7 mouse cellular contexts compared by ENCODE assay signal in genomic region chr17:35813245-35813647, GRCm38 (mm10). TPM values are rescaled to one million over a fixed set of nuclear protein-coding genes. Genes with fewer than 3 reads are reported as not detected.
DNase-seq lines count a peak whose midpoint lies in the region; ATAC-seq and TF ChIP-seq lines count a peak whose summit lies in the region.

No protein-coding gene starts in this region.

- peak; percentile 28; the same call in 1 of the 2 replicates for ATAC-seq in kidney, embryonic 14.5 days (ENCODE audit: low FRiP score, low TSS enrichment)
- peak; percentile 91 for ATAC-seq in lung, embryonic 16.5 days (ENCODE audit: low read depth)

- H3K27ac ChIP-seq in thymus, adult 2 months (ENCODE audit: control insufficient read depth, insufficient read depth, low read length) = peak overlapping the region; percentile 26
- H3K27ac ChIP-seq in brown adipose tissue, adult 24 weeks (replicated peaks; ENCODE audit: low read depth, low read length) = peak overlapping the region; percentile 92
- peak overlapping the region; percentile 38; the same call in 1 of the 2 replicates for H3K27ac ChIP-seq in kidney, embryonic 14.5 days (ENCODE audit: low read depth, low read length)
- peak overlapping the region; percentile 94 for H3K27ac ChIP-seq in lung, embryonic 16.5 days (ENCODE audit: low read length)
- peak overlapping the region; percentile 15 for H3K27ac ChIP-seq in spleen, adult 2 months (ENCODE audit: insufficient read depth, low read length)

- no peaks in the 10 kb centered on the region for H3K9me3 ChIP-seq in kidney, embryonic 14.5 days (ENCODE audit: control insufficient read depth, low read length)
- no peaks in the 10 kb centered on the region for H3K9me3 ChIP-seq in lung, embryonic 16.5 days (ENCODE audit: control insufficient read depth, low read length)

- no peak for DNase-seq in thymus, adult 2 months
- DNase-seq in thymus, postnatal 25 days = no peak
- peak; percentile 97 for DNase-seq in heart, adult 18-20 months
- DNase-seq in spleen, adult 2 months (ENCODE audit: low read depth in 1 of 2, low spot score in 2 of 2) = peak in 1 of 2 experiments; percentile 27

- no peaks in the 10 kb centered on the region for H3K27me3 ChIP-seq in thymus, adult 2 months (ENCODE audit: control insufficient read depth, insufficient read depth, low read length)
- H3K27me3 ChIP-seq in kidney, embryonic 14.5 days (ENCODE audit: control insufficient read depth, insufficient read depth, low read length) = no peaks in the 10 kb centered on the region
- no peaks in the 10 kb centered on the region for H3K27me3 ChIP-seq in lung, embryonic 16.5 days (ENCODE audit: control insufficient read depth, insufficient read depth, low read depth, low read length)
- no peaks in the 10 kb centered on the region for H3K27me3 ChIP-seq in spleen, adult 2 months (ENCODE audit: control insufficient read depth, insufficient read depth, low read length)

- H3K9ac ChIP-seq in kidney, embryonic 14.5 days (ENCODE audit: low read depth, low read length) = no peak overlapping the region
- peak overlapping the region; percentile 29; the same call in 1 of the 2 replicates for H3K9ac ChIP-seq in lung, embryonic 16.5 days (ENCODE audit: low read length)

- TF ChIP-seq POLR2A in thymus, adult 2 months (IDR thresholded peaks at IDR 0.05; ENCODE audit: control insufficient read depth, extremely low read depth, insufficient read depth, low read length, poor library complexity) = no peak
- TF ChIP-seq POLR2A in spleen, adult 2 months (IDR thresholded peaks at IDR 0.05; ENCODE audit: low read depth, low read length) = no peak

- no peak overlapping the region for H3K4me2 ChIP-seq in kidney, embryonic 14.5 days (replicated peaks; ENCODE audit: low read depth, low read length)
- H3K4me2 ChIP-seq in lung, embryonic 16.5 days (ENCODE audit: low read depth, low read length) = no peak overlapping the region

- H3K36me3 ChIP-seq in thymus, adult 2 months (ENCODE audit: control insufficient read depth, insufficient read depth, low read length) = no peaks in the 10 kb centered on the region
- no peaks in the 10 kb centered on the region for H3K36me3 ChIP-seq in kidney, embryonic 14.5 days (ENCODE audit: control insufficient read depth, insufficient read depth, low read length)
- H3K36me3 ChIP-seq in lung, embryonic 16.5 days (ENCODE audit: control insufficient read depth, insufficient read depth, low read length) = no peaks in the 10 kb centered on the region
- no peaks in the 10 kb centered on the region for H3K36me3 ChIP-seq in spleen, adult 2 months (ENCODE audit: control insufficient read depth, insufficient read depth, low read length)

- H3K4me1 ChIP-seq in thymus, adult 2 months (replicated peaks; ENCODE audit: control insufficient read depth, insufficient read depth, low read length) = no peaks in the 10 kb centered on the region; the same call in 1 of the 2 replicates
- peaks cover 30% of the 10 kb centered on the region for H3K4me1 ChIP-seq in brown adipose tissue, adult 24 weeks (ENCODE audit: control insufficient read depth, insufficient read depth, insufficient read length, low read length)
- H3K4me1 ChIP-seq in kidney, embryonic 14.5 days (ENCODE audit: control insufficient read depth, insufficient read depth, low read length) = peaks cover 16% of the 10 kb centered on the region
- H3K4me1 ChIP-seq in lung, embryonic 16.5 days (replicated peaks; ENCODE audit: control insufficient read depth, insufficient read depth, low read length) = peaks cover 50% of the 10 kb centered on the region
- H3K4me1 ChIP-seq in spleen, adult 2 months (ENCODE audit: control insufficient read depth, insufficient read depth, insufficient read length) = peaks cover 7% of the 10 kb centered on the region; the same call in 1 of the 2 replicates

- WGBS in thymus, adult 2 months = 33% methylated on average over 7 of the region's 7 CpGs
- WGBS in kidney, embryonic 14.5 days = 64% methylated on average over 7 of the region's 7 CpGs
- WGBS in lung, embryonic 16.5 days = 9% methylated on average over 7 of the region's 7 CpGs
- 16% methylated on average over 7 of the region's 7 CpGs for WGBS in spleen, adult 2 months

- H3K4me3 ChIP-seq in thymus, adult 2 months (ENCODE audit: control insufficient read depth, insufficient read depth, low read length) = no peak overlapping the region
- H3K4me3 ChIP-seq in brown adipose tissue, adult 24 weeks (ENCODE audit: insufficient read depth, low read depth, low read length) = no peak overlapping the region
- no peak overlapping the region for H3K4me3 ChIP-seq in kidney, embryonic 14.5 days (ENCODE audit: low read length)
- no peak overlapping the region for H3K4me3 ChIP-seq in lung, embryonic 16.5 days (ENCODE audit: low read length)
- no peak overlapping the region for H3K4me3 ChIP-seq in spleen, adult 2 months (ENCODE audit: extremely low read depth, insufficient read depth, insufficient read length)

- TF ChIP-seq CTCF in thymus, adult 2 months (IDR thresholded peaks at IDR 0.05; ENCODE audit: borderline replicate concordance, control insufficient read depth, extremely low read depth, insufficient read depth, low read length, poor library complexity) = no peak
- TF ChIP-seq CTCF in spleen, adult 2 months (IDR thresholded peaks at IDR 0.05; ENCODE audit: extremely low read depth, insufficient read depth, insufficient read length, insufficient replicate concordance) = no peak

RNA-seq across cellular contexts. Expression of gene Ier3, which starts 8.2 kb away (rescaled TPM):
- 6.2 and 6.4 TPM in 2 replicates for polyA plus RNA-seq in thymus, adult 2 months (2012; rRNA removed)
- polyA plus RNA-seq in brown adipose tissue, adult 24 weeks (2012; ENCODE audit: insufficient read depth, insufficient read length, missing spikeins) = 19.2 and 52.4 TPM in 2 replicates
- total RNA-seq in heart, adult 18-20 months (2021) = 10 to 100 TPM; 20.2 to 25.6 TPM
- 6.8 and 7.7 TPM in 2 replicates for polyA plus RNA-seq in kidney, embryonic 14.5 days (2014; fragmentation: Nextera tagmentation; extraction: Ambion mirVana)
- polyA plus RNA-seq in lung, embryonic 16.5 days (2015; fragmentation: Nextera tagmentation; extraction: Ambion mirVana) = 21.9 and 31.7 TPM in 2 replicates
- 3.7 and 5.1 TPM in 2 replicates for polyA plus RNA-seq in spleen, adult 2 months (2012; rRNA removed)

RNA-seq across cellular contexts. Expression of gene Flot1, which starts 9.8 kb away (rescaled TPM):
- polyA plus RNA-seq in thymus, adult 2 months (2012; rRNA removed) = 62.4 and 70.4 TPM in 2 replicates
- 38.1 and 61.2 TPM in 2 replicates for polyA plus RNA-seq in brown adipose tissue, adult 24 weeks (2012; ENCODE audit: insufficient read depth, insufficient read length, missing spikeins)
- 100 to 1,000 TPM; 146 to 154 TPM for total RNA-seq in heart, adult 18-20 months (2021)
- 35.9 and 36.1 TPM in 2 replicates for polyA plus RNA-seq in kidney, embryonic 14.5 days (2014; fragmentation: Nextera tagmentation; extraction: Ambion mirVana)
- 57.8 and 65.1 TPM in 2 replicates for polyA plus RNA-seq in lung, embryonic 16.5 days (2015; fragmentation: Nextera tagmentation; extraction: Ambion mirVana)
- polyA plus RNA-seq in spleen, adult 2 months (2012; rRNA removed) = 29.9 and 35.8 TPM in 2 replicates

RNA-seq across cellular contexts. Expression of gene Tubb5, which starts 24.9 kb away (rescaled TPM):
- 1,522 and 2,049 TPM in 2 replicates for polyA plus RNA-seq in thymus, adult 2 months (2012; rRNA removed)
- 32.5 and 58.6 TPM in 2 replicates for polyA plus RNA-seq in brown adipose tissue, adult 24 weeks (2012; ENCODE audit: insufficient read depth, insufficient read length, missing spikeins)
- 10 to 100 TPM; 89.4 to 92.2 TPM for total RNA-seq in heart, adult 18-20 months (2021)
- polyA plus RNA-seq in kidney, embryonic 14.5 days (2014; fragmentation: Nextera tagmentation; extraction: Ambion mirVana) = 1,061 and 1,103 TPM in 2 replicates
- 877 and 940 TPM in 2 replicates for polyA plus RNA-seq in lung, embryonic 16.5 days (2015; fragmentation: Nextera tagmentation; extraction: Ambion mirVana)
- 305 and 404 TPM in 2 replicates for polyA plus RNA-seq in spleen, adult 2 months (2012; rRNA removed)

RNA-seq across cellular contexts. Expression of gene Mdc1, which starts 28.1 kb away (rescaled TPM):
- 17.4 and 22.4 TPM in 2 replicates for polyA plus RNA-seq in thymus, adult 2 months (2012; rRNA removed)
- polyA plus RNA-seq in brown adipose tissue, adult 24 weeks (2012; ENCODE audit: insufficient read depth, insufficient read length, missing spikeins) = 3.0 and 3.3 TPM in 2 replicates
- total RNA-seq in heart, adult 18-20 months (2021) = 10 to 100 TPM; 13.3 to 17.8 TPM
- polyA plus RNA-seq in kidney, embryonic 14.5 days (2014; fragmentation: Nextera tagmentation; extraction: Ambion mirVana) = 13.1 and 16.5 TPM in 2 replicates
- polyA plus RNA-seq in lung, embryonic 16.5 days (2015; fragmentation: Nextera tagmentation; extraction: Ambion mirVana) = 20.6 and 22.3 TPM in 2 replicates
- 10.8 and 11.6 TPM in 2 replicates for polyA plus RNA-seq in spleen, adult 2 months (2012; rRNA removed)

RNA-seq across cellular contexts. Expression of gene Nrm, which starts 47.9 kb away (rescaled TPM):
- polyA plus RNA-seq in thymus, adult 2 months (2012; rRNA removed) = 82.8 and 111 TPM in 2 replicates
- 1.4 and 2.8 TPM in 2 replicates for polyA plus RNA-seq in brown adipose tissue, adult 24 weeks (2012; ENCODE audit: insufficient read depth, insufficient read length, missing spikeins)
- 1 to 10 TPM; 1.8 to 2.5 TPM for total RNA-seq in heart, adult 18-20 months (2021)
- 53.2 and 65.2 TPM in 2 replicates for polyA plus RNA-seq in kidney, embryonic 14.5 days (2014; fragmentation: Nextera tagmentation; extraction: Ambion mirVana)
- 65.6 and 67.9 TPM in 2 replicates for polyA plus RNA-seq in lung, embryonic 16.5 days (2015; fragmentation: Nextera tagmentation; extraction: Ambion mirVana)
- 58.5 and 84.2 TPM in 2 replicates for polyA plus RNA-seq in spleen, adult 2 months (2012; rRNA removed)

Comparison
In these comparisons a context has a peak if more than half of its experiments do, and no peak if none do; other contexts are left out.
1. DNase-seq: peak in heart, adult 18-20 months (2 of 2); none in thymus, adult 2 months (single experiment) and thymus, postnatal 25 days (single experiment).
2. H3K27ac ChIP-seq: peak in every context shown above with its lines; median percentile 94 in lung, embryonic 16.5 days; 92 in brown adipose tissue, adult 24 weeks; 38 in kidney, embryonic 14.5 days; 26 in thymus, adult 2 months; 15 in spleen, adult 2 months.